Mouse (Mus musculus): ENCODE measurements at regions not wholly inside any gene's neighbourhood (a gene's known extent, or its start where the extent isn't known, plus 50 kb on each side); places are given as distances from the start of the nearest gene placed in this dataset.

DNA sequence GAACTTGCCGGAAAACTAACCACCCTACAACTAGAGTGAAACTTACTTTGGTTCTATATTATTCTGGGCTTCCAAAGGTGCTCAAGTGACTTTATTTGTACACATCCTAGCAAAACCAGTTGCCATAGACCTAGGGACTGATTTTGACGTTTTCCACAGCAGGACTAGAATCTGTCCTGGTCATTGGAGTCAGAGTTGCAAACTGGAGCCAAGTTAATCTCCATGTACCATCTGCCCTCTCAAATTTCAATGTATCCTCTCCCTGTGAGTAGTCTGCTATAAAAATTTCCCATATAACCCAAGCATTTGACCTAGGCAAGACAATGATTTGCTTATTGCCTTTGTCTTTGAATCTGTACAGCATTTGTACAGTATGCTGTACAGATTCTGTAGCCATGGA is 252.4 kb downstream of the 9330182O14Rik start:
- TF ChIP-seq POLR2A (IDR thresholded peaks at IDR 0.05; ENCODE audit: insufficient read length, low read depth): no peak
- TF ChIP-seq POLR2AphosphoS2 (IDR thresholded peaks at IDR 0.05; ENCODE audit: insufficient read length, low read depth): no peak
- TF ChIP-seq USF1 (IDR thresholded peaks at IDR 0.05; ENCODE audit: low read depth): no peak
- no peak for TF ChIP-seq CEBPB (IDR thresholded peaks at IDR 0.05; ENCODE audit: insufficient read depth, poor library complexity, severe bottlenecking)
- TF ChIP-seq TCF12 (IDR thresholded peaks at IDR 0.05; ENCODE audit: insufficient read depth, poor library complexity, severe bottlenecking): no peak
- no peak for TF ChIP-seq TCF3 (IDR thresholded peaks at IDR 0.05; ENCODE audit: insufficient read length, low read depth)
- no peak for TF ChIP-seq MYOG (IDR thresholded peaks at IDR 0.05; ENCODE audit: control insufficient read depth in 1 of 3, insufficient read depth in 1 of 3, insufficient read length in 2 of 3, low read depth in 2 of 3)
- no peak for TF ChIP-seq REST (IDR thresholded peaks at IDR 0.05; ENCODE audit: insufficient read depth, insufficient read length)
- no peak for TF ChIP-seq E2F4 (IDR thresholded peaks at IDR 0.05; ENCODE audit: insufficient read depth)
- TF ChIP-seq SRF (IDR thresholded peaks at IDR 0.05; ENCODE audit: control insufficient read depth, insufficient read length, low read depth): no peak
- no peak for TF ChIP-seq MAX (IDR thresholded peaks at IDR 0.05; ENCODE audit: low read depth)
- TF ChIP-seq MYOD1 (IDR thresholded peaks at IDR 0.05; ENCODE audit: control insufficient read depth in 1 of 3, insufficient read length in 2 of 3, low read depth in 2 of 3): no peak
